Mouse (Mus musculus) liver, adult 2 months (tissue): ENCODE measurements around the gene Mthfd1l. TPM values are rescaled to one million over a fixed set of nuclear protein-coding genes. Genes with fewer than 3 reads are reported as not detected.

Experiments used
- DNase-seq: peaks from one replicate; pipeline ENCODE4 v3.0.0-alpha.2; 2011; ENCODE audit warnings: low read depth, low spot score; ENCODE audit errors: extremely low read depth
- H3K27ac ChIP-seq: fragments of 200-500 bp; replicated peaks from 2 replicates; pipeline ENCODE4 v1.5.1; 2012; ENCODE audit warnings: low read depth, mild to moderate bottlenecking, control low read depth, inconsistent platforms, low read length; ENCODE audit not compliant: insufficient read depth
- H3K27me3 ChIP-seq: fragments of 200-500 bp; 2 replicates; pipeline ENCODE4 v1.6.1; 2012; ENCODE audit warnings: mild to moderate bottlenecking, moderate library complexity, low read length, inconsistent platforms; ENCODE audit not compliant: control insufficient read depth, insufficient read depth
- H3K36me3 ChIP-seq: fragments of 200-500 bp; 2 replicates; pipeline ENCODE4 v1.6.1; 2012; ENCODE audit warnings: low read length, inconsistent platforms; ENCODE audit not compliant: control insufficient read depth, insufficient read depth
- H3K4me1 ChIP-seq: fragments of 200-500 bp; 2 replicates; pipeline ENCODE4 v1.6.1; 2011; ENCODE audit warnings: low read length; ENCODE audit not compliant: control insufficient read depth, insufficient read depth
- H3K4me3 ChIP-seq: fragments of 200-500 bp; 2 replicates; pipeline ENCODE4 v1.5.1; 2011; ENCODE audit warnings: low read depth, mild to moderate bottlenecking, control low read depth, low read length, moderate library complexity; ENCODE audit not compliant: insufficient read depth
- H3K79me2 ChIP-seq: fragments of 200-500 bp; 2 replicates; pipeline ENCODE4 v1.6.1; 2012; ENCODE audit warnings: inconsistent platforms, mild to moderate bottlenecking, low read length, moderate library complexity; ENCODE audit not compliant: control insufficient read depth, insufficient read depth
- H3K9ac ChIP-seq: fragments of 200-500 bp; 2 replicates; pipeline ENCODE4 v1.6.1; 2012; ENCODE audit warnings: low read depth, mild to moderate bottlenecking, control low read depth, inconsistent platforms, low read length
- CTCF ChIP-seq: fragments of 200-500 bp; IDR thresholded peaks from 2 replicates; pipeline ENCODE4 v1.5.1; 2011; ENCODE audit warnings: low read depth, low read length, control low read depth
- POLR2A ChIP-seq: fragments of 200-500 bp; IDR thresholded peaks from 2 replicates; pipeline ENCODE4 v1.6.1; 2011; ENCODE audit warnings: low read length, control low read depth; ENCODE audit not compliant: insufficient read depth; ENCODE audit errors: extremely low read depth
- WGBS: fragments of 180-500 bp; shearing (Covaris S2); methylation state at CpG from one replicate; pipeline ENCODE4 v1.1.7; 2018; 5-methylcytosine and 5-hydroxymethylcytosine counted together
- polyA plus RNA-seq: library from polyadenylated mRNA; depleted of rRNA; stranded (reverse); fragments of >200 nt; gene quantifications from 2 replicates; pipeline ENCODE4 v1.2.3, GENCODE M21; 2012
- total RNA-seq: library from RNA; depleted of rRNA; stranded (reverse); fragments of >200 nt; gene quantifications from 2 replicates; pipeline ENCODE4 v1.2.3, GENCODE M21; 2014

The Mthfd1l gene
- total and polyA plus RNA-seq, 2 experiments, result 0.31 to 1.0 TPM

DNA sequence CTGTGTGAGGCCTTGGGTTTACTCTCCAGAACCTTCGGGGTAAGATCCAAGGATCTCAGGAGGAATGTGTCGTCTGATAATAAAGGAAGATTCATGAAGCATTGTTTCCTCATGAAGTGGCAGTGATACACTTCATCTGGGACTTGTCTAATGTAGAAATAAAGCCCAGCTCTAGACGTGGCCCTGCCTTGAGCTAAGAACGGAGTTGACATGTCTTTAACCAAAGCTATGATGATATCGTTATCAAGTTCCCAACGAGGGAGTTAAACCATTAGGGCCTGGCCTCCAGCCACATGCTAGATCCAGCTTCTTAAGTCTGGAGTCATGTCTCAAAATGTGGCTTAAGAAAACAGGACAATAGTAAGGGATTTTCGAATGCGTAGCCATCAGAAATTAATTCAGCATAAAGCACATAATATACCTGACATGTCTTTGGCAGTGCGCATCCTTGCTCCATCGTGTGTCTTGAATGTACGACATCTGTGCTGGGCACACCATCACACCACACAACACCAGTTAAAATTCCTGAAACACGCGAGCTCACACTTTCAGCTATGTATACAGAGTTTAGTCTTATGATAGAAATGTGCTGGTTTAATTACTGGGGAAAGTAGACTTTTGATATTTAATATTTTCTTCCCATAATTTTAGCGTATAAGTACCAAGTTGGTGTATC is 49.8 kb downstream of the Mthfd1l start:
- Histone ChIP-seq H3K27me3 (no peaks in the 10 kb centered on the region), H3K36me3 (peaks cover 2% of the 10 kb centered on the region; the same call in 1 of the 2 replicates), H3K9ac (no peak overlapping the region), H3K79me2 (no peaks in the 10 kb centered on the region), H3K4me1 (no peaks in the 10 kb centered on the region), H3K27ac (no peak overlapping the region), H3K4me3 (no peak overlapping the region)
- no peak for DNase-seq
- no peak for TF ChIP-seq POLR2A
- TF ChIP-seq CTCF, result no peak
- 92% methylated on average over 14 of the region's 14 CpGs for WGBS

DNA sequence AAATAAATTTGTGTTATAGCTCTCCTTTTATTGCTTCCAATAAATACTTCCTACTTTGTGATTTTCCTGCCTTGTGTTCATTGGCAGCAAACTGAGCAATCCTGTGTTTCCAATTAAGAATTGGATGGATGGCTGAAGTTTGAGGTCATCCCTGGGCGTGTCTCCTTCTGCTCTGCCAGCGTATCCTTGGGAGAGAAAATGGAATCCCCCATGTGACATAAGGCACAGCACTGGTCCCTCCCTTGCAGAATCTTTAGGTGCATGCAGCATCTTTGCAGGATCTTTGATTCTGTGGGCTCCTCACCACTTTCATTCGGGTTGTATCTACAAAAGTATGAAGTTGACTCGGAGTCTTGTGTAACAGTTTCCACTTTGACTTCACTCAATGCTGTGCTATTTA is 53.7 kb downstream of the Mthfd1l start:
- no peak overlapping the region for H3K27ac ChIP-seq
- TF ChIP-seq CTCF (no peak), POLR2A (no peak)
- no peaks in the 10 kb centered on the region for H3K27me3 ChIP-seq
- no peak for DNase-seq
- WGBS, result 94% methylated on average over 4 of the region's 4 CpGs
- no peak overlapping the region for H3K9ac ChIP-seq
- H3K4me3 ChIP-seq, result no peak overlapping the region
- no peaks in the 10 kb centered on the region for H3K4me1 ChIP-seq
- H3K36me3 ChIP-seq, result no peaks in the 10 kb centered on the region
- H3K79me2 ChIP-seq, result no peaks in the 10 kb centered on the region

DNA sequence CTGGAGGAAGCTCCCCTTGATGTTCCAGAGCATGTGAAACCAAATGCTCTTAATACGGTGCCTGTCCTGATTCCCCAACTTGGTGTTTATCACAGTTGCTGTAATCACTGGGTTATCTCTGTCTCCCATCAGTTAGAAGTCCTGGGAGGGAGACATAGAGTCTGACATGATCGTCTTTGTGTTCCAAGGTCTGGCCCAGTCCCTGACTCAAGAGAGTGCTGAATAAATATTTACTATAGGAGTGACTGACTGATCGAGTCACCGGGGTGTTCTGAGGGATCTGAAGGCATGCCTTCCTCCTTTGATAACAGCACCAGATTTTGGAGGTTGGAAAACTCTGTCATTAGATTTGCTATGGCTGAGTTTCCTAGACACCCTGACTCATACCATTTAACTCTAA is 54.5 kb downstream of the Mthfd1l start:
- Histone ChIP-seq H3K4me3 (no peak overlapping the region), H3K9ac (no peak overlapping the region), H3K36me3 (no peaks in the 10 kb centered on the region), H3K79me2 (no peaks in the 10 kb centered on the region), H3K27me3 (no peaks in the 10 kb centered on the region), H3K4me1 (no peaks in the 10 kb centered on the region), H3K27ac (no peak overlapping the region)
- TF ChIP-seq POLR2A, result no peak
- no peak for TF ChIP-seq CTCF
- DNase-seq, result no peak
- 49% methylated on average over 4 of the region's 4 CpGs for WGBS

DNA sequence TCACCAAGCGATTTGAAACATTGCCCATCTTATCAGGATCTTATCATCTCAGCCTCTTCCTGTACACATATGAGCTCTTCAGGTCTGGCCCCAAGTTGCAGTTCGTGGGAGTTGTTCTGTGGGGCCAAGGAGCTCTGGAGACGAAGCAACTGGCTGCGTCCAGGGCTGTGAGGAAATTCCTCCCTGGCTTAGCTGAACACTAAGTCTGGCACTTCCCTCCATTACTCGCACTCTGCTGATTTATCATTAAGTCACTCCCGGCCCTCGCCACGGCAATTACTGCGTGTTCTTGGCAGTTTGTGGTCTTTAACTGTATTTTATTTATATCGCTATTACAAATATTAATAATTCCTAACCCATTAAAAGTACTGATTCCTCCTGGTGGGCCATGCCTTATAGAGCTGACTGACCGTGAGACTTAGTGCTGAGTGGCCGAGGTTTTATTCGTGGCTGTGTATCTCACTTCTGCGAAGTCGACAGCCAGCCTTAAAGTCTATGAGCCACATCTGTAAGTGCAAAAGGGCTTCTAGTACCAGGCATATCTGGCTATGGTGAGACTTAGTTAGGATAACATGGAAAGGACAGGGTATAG is 56.0 kb downstream of the Mthfd1l start:
- Histone ChIP-seq H3K4me1 (no peaks in the 10 kb centered on the region), H3K9ac (no peak overlapping the region), H3K79me2 (no peaks in the 10 kb centered on the region), H3K27ac (no peak overlapping the region), H3K36me3 (no peaks in the 10 kb centered on the region), H3K4me3 (no peak overlapping the region), H3K27me3 (no peaks in the 10 kb centered on the region)
- TF ChIP-seq POLR2A (no peak), CTCF (no peak)
- DNase-seq, result no peak
- 81% methylated on average over 15 of the region's 15 CpGs for WGBS

DNA sequence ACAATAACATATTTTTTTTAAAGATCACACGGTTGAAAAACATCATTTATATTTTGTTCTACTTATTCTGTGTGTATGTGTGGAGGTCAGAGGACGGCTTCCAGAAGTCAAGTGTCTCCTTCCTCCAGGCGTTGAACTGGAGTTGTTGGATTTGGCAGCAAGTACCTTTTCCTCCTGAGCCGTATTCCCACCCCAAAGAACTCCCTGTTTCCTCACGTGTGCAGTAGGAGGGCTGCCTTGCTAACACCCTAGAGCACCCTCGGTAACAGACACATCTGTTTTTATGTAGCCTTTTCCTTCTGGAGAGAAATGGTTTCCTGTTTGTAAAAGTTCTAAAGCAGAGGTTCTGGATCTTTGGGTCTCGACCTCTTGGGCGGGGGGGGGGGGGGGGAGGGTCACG is 60.8 kb downstream of the Mthfd1l start:
- 77% methylated on average over 9 of the region's 9 CpGs for WGBS
- no peak for TF ChIP-seq POLR2A
- no peak for TF ChIP-seq CTCF
- DNase-seq, result no peak
- Histone ChIP-seq H3K79me2 (no peaks in the 10 kb centered on the region), H3K27me3 (no peaks in the 10 kb centered on the region), H3K4me3 (no peak overlapping the region), H3K36me3 (no peaks in the 10 kb centered on the region), H3K4me1 (no peaks in the 10 kb centered on the region), H3K9ac (no peak overlapping the region), H3K27ac (no peak overlapping the region)

GRCm38 (mm10) chr10:4036476-4036875 is 63.6 kb downstream of the Mthfd1l start:
- no peak overlapping the region for H3K9ac ChIP-seq
- 93% methylated on average over 7 of the region's 7 CpGs for WGBS
- no peaks in the 10 kb centered on the region for H3K36me3 ChIP-seq
- TF ChIP-seq CTCF (no peak), POLR2A (no peak)
- peak overlapping the region; percentile 6; the same call in 1 of the 2 replicates for H3K27ac ChIP-seq
- DNase-seq, result no peak
- H3K4me3 ChIP-seq, result no peak overlapping the region
- H3K4me1 ChIP-seq, result peaks cover 2% of the 10 kb centered on the region; the same call in 1 of the 2 replicates
- H3K27me3 ChIP-seq, result no peaks in the 10 kb centered on the region
- H3K79me2 ChIP-seq, result no peaks in the 10 kb centered on the region
